Mouse (Mus musculus): ENCODE data around the gene Zfp553. TPM values are rescaled to one million over a fixed set of nuclear protein-coding genes. Genes with fewer than 3 reads are reported as not detected.

The Zfp553 gene
- total and polyA plus RNA-seq, 2 experiments, result 2.3 to 4.5 TPM

- H3K4me1 ChIP-seq (ENCODE audit: control insufficient read depth, insufficient read depth, low read length), result peaks cover 8% of the 10 kb centered on the region
- DNase-seq (ENCODE audit: extremely low read depth, low read depth, low spot score), result no peak
- peaks cover 16% of the 10 kb centered on the region for H3K79me2 ChIP-seq (ENCODE audit: control insufficient read depth, insufficient read depth, low read length)
- peak overlapping the region; percentile 68 for H3K9ac ChIP-seq (ENCODE audit: low read depth, low read length)
- no peak for TF ChIP-seq CTCF (IDR thresholded peaks at IDR 0.05; ENCODE audit: low read depth, low read length)
- TF ChIP-seq POLR2A (IDR thresholded peaks at IDR 0.05; ENCODE audit: extremely low read depth, insufficient read depth, low read length), result 0 out of 2 replicates have a peak, but pooled peaks have one; percentile 18
- peak overlapping the region; percentile 56 for H3K27ac ChIP-seq (replicated peaks; ENCODE audit: insufficient read depth, low read depth, low read length)
- H3K36me3 ChIP-seq (ENCODE audit: control insufficient read depth, insufficient read depth, low read length), result peaks cover 18% of the 10 kb centered on the region
- H3K4me3 ChIP-seq (ENCODE audit: insufficient read depth, low read depth, low read length), result peak overlapping the region; percentile 90
- H3K27me3 ChIP-seq (ENCODE audit: control insufficient read depth, insufficient read depth, low read length), result no peaks in the 10 kb centered on the region
- 35% methylated on average over 4 of the region's 4 CpGs for WGBS
Measured at GRCm38 (mm10) chr7:127271093-127271492, 38.2 kb downstream of the Zfp553 start.

DNA sequence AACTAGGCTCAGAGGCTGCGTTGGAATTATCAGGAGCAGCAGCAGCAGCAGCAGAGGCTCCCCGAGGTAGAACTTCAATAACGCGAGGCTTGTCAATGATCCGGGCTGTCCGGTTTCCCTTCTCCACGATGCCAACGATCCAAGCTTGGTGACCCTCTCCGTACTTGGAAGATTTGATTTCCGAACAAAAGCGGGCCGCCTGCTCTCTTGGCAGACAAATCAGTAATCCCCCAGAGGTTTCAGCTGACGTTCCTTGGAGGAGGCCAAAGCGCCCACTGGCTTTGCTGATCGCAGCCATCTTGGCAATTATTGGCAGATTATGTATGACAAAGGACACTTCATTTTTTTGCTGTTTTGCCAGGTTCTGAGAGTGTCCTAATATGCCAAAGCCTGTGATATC, 39.7 kb downstream of the Zfp553 start:
- peak; percentile 44 for DNase-seq (ENCODE audit: extremely low read depth, low read depth, low spot score)
- Histone ChIP-seq H3K9ac (ENCODE audit: low read depth, low read length) (peak overlapping the region; percentile 80), H3K27ac (replicated peaks; ENCODE audit: insufficient read depth, low read depth, low read length) (peak overlapping the region; percentile 83), H3K4me3 (ENCODE audit: insufficient read depth, low read depth, low read length) (peak overlapping the region; percentile 90), H3K4me1 (ENCODE audit: control insufficient read depth, insufficient read depth, low read length) (peaks cover 16% of the 10 kb centered on the region), H3K79me2 (ENCODE audit: control insufficient read depth, insufficient read depth, low read length) (peaks cover 16% of the 10 kb centered on the region), H3K27me3 (ENCODE audit: control insufficient read depth, insufficient read depth, low read length) (no peaks in the 10 kb centered on the region), H3K36me3 (ENCODE audit: control insufficient read depth, insufficient read depth, low read length) (peaks cover 18% of the 10 kb centered on the region)
- WGBS, result 21% methylated on average over 15 of the region's 15 CpGs
- TF ChIP-seq POLR2A (IDR thresholded peaks at IDR 0.05; ENCODE audit: extremely low read depth, insufficient read depth, low read length), result 0 out of 2 replicates have a peak, but pooled peaks have one; percentile 40
- no peak for TF ChIP-seq CTCF (IDR thresholded peaks at IDR 0.05; ENCODE audit: low read depth, low read length)

- TF ChIP-seq CTCF (IDR thresholded peaks at IDR 0.05; ENCODE audit: low read depth, low read length), result 0 out of 2 replicates have a peak, but pooled peaks have one; percentile 13
- TF ChIP-seq POLR2A (IDR thresholded peaks at IDR 0.05; ENCODE audit: extremely low read depth, insufficient read depth, low read length), result no peak
- WGBS, result 2% methylated on average over 50 of the region's 50 CpGs
- peak overlapping the region; percentile 80 for H3K9ac ChIP-seq (ENCODE audit: low read depth, low read length)
- H3K27me3 ChIP-seq (ENCODE audit: control insufficient read depth, insufficient read depth, low read length), result no peaks in the 10 kb centered on the region
- H3K27ac ChIP-seq (replicated peaks; ENCODE audit: insufficient read depth, low read depth, low read length), result peak overlapping the region; percentile 83
- peak; percentile 65 for DNase-seq (ENCODE audit: extremely low read depth, low read depth, low spot score)
- H3K79me2 ChIP-seq (ENCODE audit: control insufficient read depth, insufficient read depth, low read length), result peaks cover 16% of the 10 kb centered on the region
- H3K36me3 ChIP-seq (ENCODE audit: control insufficient read depth, insufficient read depth, low read length), result peaks cover 18% of the 10 kb centered on the region
- peaks cover 21% of the 10 kb centered on the region for H3K4me1 ChIP-seq (ENCODE audit: control insufficient read depth, insufficient read depth, low read length)
- H3K4me3 ChIP-seq (ENCODE audit: insufficient read depth, low read depth, low read length), result peak overlapping the region; percentile 90
Measured at GRCm38 (mm10) chr7:127273118-127273923, 40.5 kb downstream of the Zfp553 start.

- peak within 1 kb of the TSS; percentile 80 for H3K9ac ChIP-seq (ENCODE audit: low read depth, low read length)
- peaks cover 16% of the 10 kb centered on the region for H3K79me2 ChIP-seq (ENCODE audit: control insufficient read depth, insufficient read depth, low read length)
- peak; percentile 99 for DNase-seq (ENCODE audit: extremely low read depth, low read depth, low spot score)
- peak within 1 kb of the TSS; percentile 99 for H3K27ac ChIP-seq (replicated peaks; ENCODE audit: insufficient read depth, low read depth, low read length)
- WGBS, result under 1% methylated on average over 39 of the region's 39 CpGs
- peaks cover 18% of the 10 kb centered on the region for H3K36me3 ChIP-seq (ENCODE audit: control insufficient read depth, insufficient read depth, low read length)
- no peaks in the 10 kb centered on the region for H3K27me3 ChIP-seq (ENCODE audit: control insufficient read depth, insufficient read depth, low read length)
- H3K4me1 ChIP-seq (ENCODE audit: control insufficient read depth, insufficient read depth, low read length), result peaks cover 21% of the 10 kb centered on the region
- H3K4me3 ChIP-seq (ENCODE audit: insufficient read depth, low read depth, low read length), result peak within 1 kb of the TSS; percentile 90
- TF ChIP-seq POLR2A (IDR thresholded peaks at IDR 0.05; ENCODE audit: extremely low read depth, insufficient read depth, low read length), result peak; percentile 100
- 0 out of 2 replicates have a peak, but pooled peaks have one; percentile 3 for TF ChIP-seq CTCF (IDR thresholded peaks at IDR 0.05; ENCODE audit: low read depth, low read length)
Measured at GRCm38 (mm10) chr7:127273925-127274789, 41.3 kb downstream of the Zfp553 start, which contains the start of gene Sephs2. Gene Sephs2 (minus strand): TSS chr7:127274055.

DNA sequence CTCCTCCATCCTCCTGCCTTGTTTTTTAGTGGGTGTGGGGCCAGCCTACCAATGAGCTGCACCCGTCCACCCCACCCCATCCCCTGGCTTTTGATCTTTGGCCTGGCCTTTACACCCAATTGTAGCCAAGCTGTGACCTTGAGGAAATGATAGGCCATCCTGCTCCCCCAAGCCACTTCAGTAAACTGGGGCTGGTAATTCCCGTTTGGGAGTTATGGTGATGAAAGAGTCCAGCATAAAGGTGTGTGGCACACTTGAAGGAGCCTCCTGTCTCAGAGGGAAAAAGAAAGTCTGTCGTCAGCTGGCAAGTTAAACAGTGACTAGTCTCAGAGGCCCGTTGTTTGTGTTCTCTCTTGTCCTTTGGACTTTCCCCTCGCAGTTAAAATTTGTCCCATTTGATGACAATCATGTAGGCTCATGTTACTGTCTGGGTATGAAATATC, 43.7 kb downstream of the Zfp553 start:
- Histone ChIP-seq H3K36me3 (ENCODE audit: control insufficient read depth, insufficient read depth, low read length) (peaks cover 10% of the 10 kb centered on the region), H3K4me3 (ENCODE audit: insufficient read depth, low read depth, low read length) (no peak overlapping the region), H3K79me2 (ENCODE audit: control insufficient read depth, insufficient read depth, low read length) (peaks cover 16% of the 10 kb centered on the region), H3K27ac (replicated peaks; ENCODE audit: insufficient read depth, low read depth, low read length) (peak overlapping the region; percentile 99), H3K4me1 (ENCODE audit: control insufficient read depth, insufficient read depth, low read length) (peaks cover 21% of the 10 kb centered on the region), H3K27me3 (ENCODE audit: control insufficient read depth, insufficient read depth, low read length) (no peaks in the 10 kb centered on the region), H3K9ac (ENCODE audit: low read depth, low read length) (no peak overlapping the region)
- 15% methylated on average over 5 of the region's 5 CpGs for WGBS
- TF ChIP-seq POLR2A (IDR thresholded peaks at IDR 0.05; ENCODE audit: extremely low read depth, insufficient read depth, low read length), result no peak
- TF ChIP-seq CTCF (IDR thresholded peaks at IDR 0.05; ENCODE audit: low read depth, low read length), result no peak
- peak; percentile 97 for DNase-seq (ENCODE audit: extremely low read depth, low read depth, low spot score)

Data from liver, adult 2 months (tissue).